Mouse (Mus musculus) kidney, postnatal 36 days (tissue): ENCODE measurements at regions not wholly inside any gene's neighbourhood (a gene's known extent, or its start where the extent isn't known, plus 50 kb on each side); places are given as distances from the start of the nearest gene placed in this dataset.

ENCODE experiments used
- DNase-seq, 2 experiments: peaks; one replicate each; pipeline ENCODE4 v3.0.0; 2021 to 2022; ENCODE audit warnings: mixed read lengths in 2 of 2

- no peak for DNase-seq
These were observed 318.4 kb upstream of the Myo3a start for GRCm38 (mm10) chr2:21908813-21909480.

- DNase-seq: peak; percentile 47 to 82
These were observed 317.8 kb upstream of the Myo3a start for GRCm38 (mm10) chr2:21909481-21909966.

GRCm38 (mm10) chr2:21917804-21918690 is 309.3 kb upstream of the Myo3a start:
- DNase-seq: peak in 1 of 2 experiments; percentile 4

- DNase-seq: no peak
These were observed 308.2 kb upstream of the Myo3a start for GRCm38 (mm10) chr2:21919091-21919490.

GRCm38 (mm10) chr2:21927656-21928055 is 299.6 kb upstream of the Myo3a start:
- DNase-seq: no peak

GRCm38 (mm10) chr2:21939993-21940392 is 287.3 kb upstream of the Myo3a start:
- DNase-seq: no peak

GRCm38 (mm10) chr2:21940797-21941487 is 286.4 kb upstream of the Myo3a start:
- peak; percentile 17 to 26 for DNase-seq

- no peak for DNase-seq
These were observed 285.8 kb upstream of the Myo3a start for GRCm38 (mm10) chr2:21941488-21942000.

- no peak for DNase-seq
These were observed 283.6 kb upstream of the Myo3a start for GRCm38 (mm10) chr2:21943676-21944075.

- DNase-seq: no peak
These were observed 280.8 kb upstream of the Myo3a start for GRCm38 (mm10) chr2:21946484-21946883.

GRCm38 (mm10) chr2:21951279-21951678 is 276.0 kb upstream of the Myo3a start:
- no peak for DNase-seq

GRCm38 (mm10) chr2:21956112-21956963 is 271.0 kb upstream of the Myo3a start:
- DNase-seq: no peak

GRCm38 (mm10) chr2:21958365-21958764 is 268.9 kb upstream of the Myo3a start:
- peak; percentile 19 to 42 for DNase-seq

- no peak for DNase-seq
These were observed 268.5 kb upstream of the Myo3a start for GRCm38 (mm10) chr2:21958802-21959201.

GRCm38 (mm10) chr2:21963343-21964026 is 263.8 kb upstream of the Myo3a start:
- DNase-seq: no peak

- DNase-seq: no peak
These were observed 263.2 kb upstream of the Myo3a start for GRCm38 (mm10) chr2:21964027-21964605.

- no peak for DNase-seq
These were observed 256.4 kb upstream of the Myo3a start for GRCm38 (mm10) chr2:21970774-21971406.

GRCm38 (mm10) chr2:21974599-21974998 is 252.7 kb upstream of the Myo3a start:
- DNase-seq: no peak

GRCm38 (mm10) chr2:21975547-21975946 is 251.8 kb upstream of the Myo3a start:
- no peak for DNase-seq

GRCm38 (mm10) chr2:21976337-21976736 is 251.0 kb upstream of the Myo3a start:
- no peak for DNase-seq
